Mouse (Mus musculus) cerebral cortex, adult 2 months (tissue): ENCODE results near the gene Hist1h1e.

ENCODE experiments used
- WGBS: fragments of 180-500 bp; shearing (Covaris S2); methylation state at CpG from one replicate; pipeline ENCODE4 v1.1.7; 2018; 5-methylcytosine and 5-hydroxymethylcytosine counted together

Hist1h1e gene

DNA sequence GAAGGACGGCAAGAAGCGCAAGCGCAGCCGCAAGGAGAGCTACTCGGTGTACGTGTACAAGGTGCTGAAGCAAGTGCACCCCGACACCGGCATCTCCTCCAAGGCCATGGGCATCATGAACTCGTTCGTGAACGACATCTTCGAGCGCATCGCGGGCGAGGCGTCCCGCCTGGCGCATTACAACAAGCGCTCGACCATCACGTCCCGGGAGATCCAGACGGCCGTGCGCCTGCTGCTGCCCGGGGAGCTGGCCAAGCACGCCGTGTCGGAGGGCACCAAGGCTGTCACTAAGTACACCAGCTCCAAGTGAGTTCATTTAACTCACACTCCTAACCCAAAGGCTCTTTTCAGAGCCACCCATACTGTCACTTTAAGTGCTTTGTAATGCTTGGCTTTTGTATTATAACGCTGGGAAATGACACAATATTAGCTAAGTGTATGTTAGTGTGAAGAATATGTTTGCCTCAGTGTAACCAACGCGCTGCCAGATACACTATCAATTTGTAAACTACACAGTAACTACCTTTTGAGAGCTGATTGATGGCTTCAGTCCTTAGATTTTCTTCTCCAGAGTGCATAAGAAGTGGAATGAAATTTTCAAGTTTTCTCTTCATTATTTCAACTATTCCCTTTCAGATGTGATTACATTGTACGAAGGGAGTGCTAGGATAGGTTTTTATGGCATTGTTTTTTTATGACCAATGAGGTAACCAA is 50.7 kb downstream of the Hist1h1e start:
- 1% methylated on average over 18 of the region's 34 CpGs for WGBS

- WGBS, result under 1% methylated on average over 18 of the region's 18 CpGs
These were observed 51.3 kb downstream of the Hist1h1e start, which contains the start of the genes Hist1h2ae and Hist1h2bg for GRCm38 (mm10) chr13:23571022-23571503. Hist1h2ae (minus strand) TSS chr13:23571220. Hist1h2bg (plus strand) TSS chr13:23571396.
